Mouse (Mus musculus) intestine, postnatal 0 days (tissue): ENCODE results near the gene Unc13c. TPM values are rescaled to one million over a fixed set of nuclear protein-coding genes. Genes with fewer than 3 reads are reported as not detected.

Experiments used
- ATAC-seq: fragments of 200-750 bp; cut with Nextera tagmentation; 2 replicates; pipeline ENCODE4 v1.8.0; 2017; ENCODE audit warnings: mild to moderate bottlenecking, moderate TSS enrichment, moderate library complexity
- H3K27ac ChIP-seq: fragments of 300-500 bp; sonication (generic); 2 replicates; pipeline ENCODE4 v1.5.1; 2014; ENCODE audit warnings: mild to moderate bottlenecking, low read depth, low read length, moderate library complexity
- H3K27me3 ChIP-seq: fragments of 300-500 bp; sonication (generic); replicated peaks from 2 replicates; pipeline ENCODE4 v1.6.1; 2014; ENCODE audit warnings: low read length, mixed read lengths; ENCODE audit not compliant: control insufficient read depth, insufficient read depth
- H3K36me3 ChIP-seq: fragments of 300-500 bp; sonication (generic); 2 replicates; pipeline ENCODE4 v1.6.1; 2014; ENCODE audit warnings: mild to moderate bottlenecking, moderate library complexity; ENCODE audit not compliant: control insufficient read depth, insufficient read depth
- H3K4me1 ChIP-seq: fragments of 300-500 bp; sonication (generic); replicated peaks from 2 replicates; pipeline ENCODE4 v1.6.1; 2014; ENCODE audit warnings: antibody characterized with exemption, low read length, mixed read lengths; ENCODE audit not compliant: control insufficient read depth, insufficient read depth
- H3K4me2 ChIP-seq: fragments of 300-500 bp; sonication (generic); replicated peaks from 2 replicates; pipeline ENCODE4 v1.6.1; 2014; ENCODE audit warnings: low read depth, mild to moderate bottlenecking, moderate library complexity
- H3K4me3 ChIP-seq: fragments of 300-500 bp; sonication (generic); 2 replicates; pipeline ENCODE4 v1.5.1; 2014; ENCODE audit warnings: low read depth, low read length
- H3K9ac ChIP-seq: fragments of 300-500 bp; sonication (generic); 2 replicates; pipeline ENCODE4 v1.6.1; 2014; ENCODE audit warnings: mild to moderate bottlenecking, low read depth, low read length
- H3K9me3 ChIP-seq: fragments of 300-500 bp; sonication (generic); 2 replicates; pipeline ENCODE4 v1.6.1; 2016; ENCODE audit warnings: mixed run types; ENCODE audit not compliant: control insufficient read depth
- CTCF ChIP-seq: sonication (generic); IDR thresholded peaks from 2 replicates; pipeline ENCODE4 v1.5.1; 2016; ENCODE audit warnings: low read depth, mild to moderate bottlenecking, control low read depth, antibody characterized with exemption, moderate library complexity
- WGBS: fragments of 180-500 bp; shearing (Covaris S2); extraction: QIAGEN DNeasy Blood & Tissue Kit; methylation state at CpG from one replicate; pipeline ENCODE4 v1.1.7; 2014; 5-methylcytosine and 5-hydroxymethylcytosine counted together
- polyA plus RNA-seq: library from polyadenylated mRNA; unstranded; fragments of >200 nt; fragmentation: Nextera tagmentation; extraction: Ambion mirVana; gene quantifications from 2 replicates; pipeline ENCODE4 v1.2.1, GENCODE M21; 2015

Gene Unc13c
- polyA plus RNA-seq, 1 experiment from 2014 or later, result 0.16 TPM

DNA sequence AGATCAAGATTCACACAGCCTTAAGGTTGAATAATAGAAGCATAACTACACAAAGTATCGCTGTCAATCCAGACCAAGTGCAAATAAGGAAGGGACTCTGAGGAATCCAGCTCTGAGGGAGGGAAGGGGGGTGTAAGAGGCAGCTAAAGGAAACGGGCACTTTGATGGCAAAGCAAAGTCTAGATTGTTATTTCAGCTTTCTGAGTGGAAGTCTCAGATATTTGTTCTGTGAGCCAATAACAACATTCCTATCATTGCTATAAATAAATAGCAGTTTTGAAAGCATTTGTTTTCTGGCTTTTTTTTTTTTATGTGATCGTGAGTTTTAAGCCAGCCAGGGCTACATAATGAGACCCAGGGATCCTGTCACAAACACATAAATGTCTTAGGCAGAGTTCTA is 114.5 kb downstream of the Unc13c start:
- Histone ChIP-seq H3K36me3 (no peaks in the 10 kb centered on the region), H3K4me1 (no peaks in the 10 kb centered on the region), H3K9me3 (no peaks in the 10 kb centered on the region), H3K27me3 (no peaks in the 10 kb centered on the region), H3K27ac (no peak overlapping the region), H3K9ac (no peak overlapping the region), H3K4me2 (no peak overlapping the region), H3K4me3 (no peak overlapping the region)
- ATAC-seq, result no peak
- no peak for TF ChIP-seq CTCF
- WGBS, result 36% methylated on average over 3 of the region's 3 CpGs

DNA sequence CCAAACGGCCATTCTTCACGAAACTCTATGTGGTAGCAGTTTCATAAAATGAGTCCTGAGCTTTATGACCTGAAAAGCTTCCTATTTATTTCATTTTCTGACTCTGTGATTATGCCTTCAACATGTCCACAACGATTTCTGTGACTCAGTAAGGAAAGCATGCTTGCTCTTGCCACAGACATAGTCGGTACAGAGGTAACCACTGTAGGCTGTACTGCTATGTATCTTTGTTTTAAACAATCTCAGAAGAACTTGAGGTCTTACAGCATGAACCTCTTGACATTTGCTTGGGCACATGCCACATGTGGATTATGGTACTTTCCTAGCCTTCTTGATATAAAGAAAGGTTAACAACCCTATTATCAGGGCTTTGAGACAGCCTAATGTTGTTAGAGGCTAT is 162.1 kb downstream of the Unc13c start:
- no peak for TF ChIP-seq CTCF
- no peak overlapping the region for H3K9ac ChIP-seq
- H3K9me3 ChIP-seq, result no peaks in the 10 kb centered on the region
- 76% methylated on average over 4 of the region's 4 CpGs for WGBS
- no peak overlapping the region for H3K27ac ChIP-seq
- no peaks in the 10 kb centered on the region for H3K36me3 ChIP-seq
- no peaks in the 10 kb centered on the region for H3K27me3 ChIP-seq
- no peak overlapping the region for H3K4me3 ChIP-seq
- no peak overlapping the region for H3K4me2 ChIP-seq
- ATAC-seq, result no peak
- H3K4me1 ChIP-seq, result no peaks in the 10 kb centered on the region

DNA sequence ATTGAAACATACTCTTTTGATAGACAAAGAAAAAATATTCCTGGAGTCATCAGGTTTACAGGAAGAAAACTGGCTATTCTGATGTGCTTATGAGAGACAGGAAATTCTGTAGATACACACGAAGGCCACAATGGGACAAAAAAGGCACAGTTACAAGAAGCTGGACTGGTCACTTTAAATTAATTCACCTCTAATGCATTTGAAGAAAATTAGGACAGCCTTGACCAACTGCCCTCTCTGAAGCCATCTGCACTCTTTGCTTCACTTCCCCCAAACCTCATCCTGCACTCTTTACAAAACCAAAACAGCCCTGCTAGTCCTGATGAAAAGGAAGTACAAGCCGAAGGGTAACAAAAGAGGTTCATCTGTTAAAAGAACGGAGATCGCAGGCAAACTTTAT is 194.2 kb downstream of the Unc13c start:
- H3K4me2 ChIP-seq, result no peak overlapping the region
- H3K36me3 ChIP-seq, result no peaks in the 10 kb centered on the region
- 81% methylated on average over 4 of the region's 4 CpGs for WGBS
- no peak overlapping the region for H3K4me3 ChIP-seq
- H3K27me3 ChIP-seq, result no peaks in the 10 kb centered on the region
- H3K9ac ChIP-seq, result no peak overlapping the region
- no peak for TF ChIP-seq CTCF
- no peaks in the 10 kb centered on the region for H3K9me3 ChIP-seq
- no peak overlapping the region for H3K27ac ChIP-seq
- ATAC-seq, result no peak
- H3K4me1 ChIP-seq, result no peaks in the 10 kb centered on the region

- Histone ChIP-seq H3K9me3 (no peaks in the 10 kb centered on the region), H3K4me2 (no peak overlapping the region), H3K27me3 (no peaks in the 10 kb centered on the region), H3K4me3 (no peak overlapping the region), H3K4me1 (no peaks in the 10 kb centered on the region), H3K9ac (no peak overlapping the region), H3K36me3 (no peaks in the 10 kb centered on the region), H3K27ac (no peak overlapping the region)
- ATAC-seq, result no peak
- TF ChIP-seq CTCF, result no peak
- 85% methylated on average over 2 of the region's 2 CpGs for WGBS
Measured at GRCm38 (mm10) chr9:73755185-73755584, 213.6 kb downstream of the Unc13c start.

DNA sequence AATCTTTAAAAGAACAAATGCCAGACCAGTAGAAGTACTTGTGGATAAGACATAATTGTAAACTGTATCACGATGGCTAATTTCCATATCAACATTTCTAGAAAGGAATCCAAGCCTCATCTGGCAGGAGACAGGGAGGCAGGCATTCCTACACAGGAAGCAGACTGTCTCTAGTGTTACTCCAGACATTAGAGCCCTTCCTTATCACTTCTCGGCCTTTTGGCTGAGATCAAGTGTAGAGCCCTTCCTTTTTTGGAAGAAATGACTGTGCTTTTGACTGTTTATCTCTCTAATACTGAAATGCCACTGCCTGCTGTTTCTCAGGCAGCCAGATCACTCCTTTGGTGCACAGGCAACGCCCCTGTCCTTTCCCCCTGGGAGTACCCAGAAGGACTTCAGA is 215.3 kb downstream of the Unc13c start:
- Histone ChIP-seq H3K27ac (no peak overlapping the region), H3K9ac (no peak overlapping the region), H3K36me3 (no peaks in the 10 kb centered on the region), H3K4me2 (no peak overlapping the region), H3K9me3 (no peaks in the 10 kb centered on the region), H3K27me3 (no peaks in the 10 kb centered on the region), H3K4me1 (no peaks in the 10 kb centered on the region), H3K4me3 (no peak overlapping the region)
- no peak for TF ChIP-seq CTCF
- WGBS, result 41% methylated on average over 3 of the region's 3 CpGs
- no peak for ATAC-seq

- 71% methylated on average over 1 of the region's 1 CpGs for WGBS
Measured at GRCm38 (mm10) chr9:73751344-73751743, 217.4 kb downstream of the Unc13c start.

GRCm38 (mm10) chr9:73734446-73734845 is 234.3 kb downstream of the Unc13c start:
- Histone ChIP-seq H3K9me3 (no peaks in the 10 kb centered on the region), H3K9ac (no peak overlapping the region), H3K27me3 (no peaks in the 10 kb centered on the region), H3K4me2 (no peak overlapping the region), H3K4me3 (no peak overlapping the region), H3K4me1 (no peaks in the 10 kb centered on the region), H3K36me3 (no peaks in the 10 kb centered on the region), H3K27ac (no peak overlapping the region)
- no peak for TF ChIP-seq CTCF
- ATAC-seq, result no peak
- 77% methylated on average over 7 of the region's 7 CpGs for WGBS

More at GRCm38 (mm10) chr9:73751344-73751743, 217.4 kb downstream of the Unc13c start:
- TF ChIP-seq CTCF, result no peak
- Histone ChIP-seq H3K27ac (no peak overlapping the region), H3K4me1 (no peaks in the 10 kb centered on the region), H3K36me3 (no peaks in the 10 kb centered on the region), H3K4me2 (no peak overlapping the region), H3K9ac (no peak overlapping the region), H3K9me3 (no peaks in the 10 kb centered on the region), H3K27me3 (no peaks in the 10 kb centered on the region), H3K4me3 (no peak overlapping the region)
- no peak for ATAC-seq
